Mouse (Mus musculus): ENCODE results near the gene 6330409D20Rik. TPM values are rescaled to one million over a fixed set of nuclear protein-coding genes. Genes with fewer than 3 reads are reported as not detected.

6330409D20Rik gene
- not detected in 2 replicates for polyA plus RNA-seq (2012; rRNA removed)

GRCm38 (mm10) chr2:32740916-32741272 lies at the start of gene 6330409D20Rik:
Gene 6330409D20Rik (minus strand): TSS chr2:32741016.
- TF ChIP-seq CTCF (IDR thresholded peaks at IDR 0.05; ENCODE audit: extremely low read depth, insufficient read length, insufficient replicate concordance, low read depth, low read length), result no peak
- no peak for TF ChIP-seq POLR2A (IDR thresholded peaks at IDR 0.05; ENCODE audit: low read depth, low read length)
- Histone ChIP-seq H3K36me3 (ENCODE audit: control insufficient read depth, insufficient read depth, low read length) (no peaks in the 10 kb centered on the region), H3K4me1 (ENCODE audit: control insufficient read depth, insufficient read depth, insufficient read length, low read length) (peaks cover 6% of the 10 kb centered on the region), H3K4me3 (ENCODE audit: low read depth, low read length) (peak within 1 kb of the TSS; percentile 31), H3K27me3 (ENCODE audit: control insufficient read depth, insufficient read depth, low read length) (peaks cover 14% of the 10 kb centered on the region), H3K27ac (ENCODE audit: insufficient read depth, low read depth, low read length) (no peak within 1 kb of the TSS)
- WGBS, result 11% methylated on average over 11 of the region's 11 CpGs

- no peak for TF ChIP-seq POLR2A (IDR thresholded peaks at IDR 0.05; ENCODE audit: low read depth, low read length)
- no peak for TF ChIP-seq CTCF (IDR thresholded peaks at IDR 0.05; ENCODE audit: extremely low read depth, insufficient read length, insufficient replicate concordance, low read depth, low read length)
- WGBS, result 79% methylated on average over 2 of the region's 2 CpGs
- Histone ChIP-seq H3K4me3 (ENCODE audit: low read depth, low read length) (no peak overlapping the region), H3K36me3 (ENCODE audit: control insufficient read depth, insufficient read depth, low read length) (no peaks in the 10 kb centered on the region), H3K27ac (ENCODE audit: insufficient read depth, low read depth, low read length) (no peak overlapping the region), H3K27me3 (ENCODE audit: control insufficient read depth, insufficient read depth, low read length) (no peaks in the 10 kb centered on the region), H3K4me1 (ENCODE audit: control insufficient read depth, insufficient read depth, insufficient read length, low read length) (peaks cover 2% of the 10 kb centered on the region; the same call in 1 of the 2 replicates)
These were observed 47.8 kb upstream of the 6330409D20Rik start for GRCm38 (mm10) chr2:32788581-32788980.

GRCm38 (mm10) chr2:32787176-32787575 lies 46.4 kb upstream of the 6330409D20Rik start:
- Histone ChIP-seq H3K36me3 (ENCODE audit: control insufficient read depth, insufficient read depth, low read length) (no peaks in the 10 kb centered on the region), H3K27ac (ENCODE audit: insufficient read depth, low read depth, low read length) (no peak overlapping the region), H3K4me1 (ENCODE audit: control insufficient read depth, insufficient read depth, insufficient read length, low read length) (peaks cover 2% of the 10 kb centered on the region; the same call in 1 of the 2 replicates), H3K27me3 (ENCODE audit: control insufficient read depth, insufficient read depth, low read length) (no peaks in the 10 kb centered on the region), H3K4me3 (ENCODE audit: low read depth, low read length) (no peak overlapping the region)
- WGBS, result 71% methylated on average over 6 of the region's 6 CpGs
- TF ChIP-seq CTCF (IDR thresholded peaks at IDR 0.05; ENCODE audit: extremely low read depth, insufficient read length, insufficient replicate concordance, low read depth, low read length) (peak; percentile 27; the same call in 1 of the 2 replicates), POLR2A (IDR thresholded peaks at IDR 0.05; ENCODE audit: low read depth, low read length) (no peak)

GRCm38 (mm10) chr2:32784048-32784681 lies 43.3 kb upstream of the 6330409D20Rik start, which contains the start of gene Cfap157:
Gene Cfap157 (minus strand): TSS chr2:32784428.
- WGBS, result 63% methylated on average over 4 of the region's 4 CpGs
- no peaks in the 10 kb centered on the region for H3K36me3 ChIP-seq (ENCODE audit: control insufficient read depth, insufficient read depth, low read length)
- no peak within 1 kb of the TSS for H3K27ac ChIP-seq (ENCODE audit: insufficient read depth, low read depth, low read length)
- peaks cover 2% of the 10 kb centered on the region; the same call in 1 of the 2 replicates for H3K4me1 ChIP-seq (ENCODE audit: control insufficient read depth, insufficient read depth, insufficient read length, low read length)
- no peak for TF ChIP-seq CTCF (IDR thresholded peaks at IDR 0.05; ENCODE audit: extremely low read depth, insufficient read length, insufficient replicate concordance, low read depth, low read length)
- no peak for TF ChIP-seq POLR2A (IDR thresholded peaks at IDR 0.05; ENCODE audit: low read depth, low read length)
- H3K27me3 ChIP-seq (ENCODE audit: control insufficient read depth, insufficient read depth, low read length), result no peaks in the 10 kb centered on the region
- no peak within 1 kb of the TSS for H3K4me3 ChIP-seq (ENCODE audit: low read depth, low read length)

GRCm38 (mm10) chr2:32781710-32782109 lies 40.9 kb upstream of the 6330409D20Rik start:
- H3K27me3 ChIP-seq (ENCODE audit: control insufficient read depth, insufficient read depth, low read length), result no peaks in the 10 kb centered on the region
- no peak overlapping the region for H3K27ac ChIP-seq (ENCODE audit: insufficient read depth, low read depth, low read length)
- H3K36me3 ChIP-seq (ENCODE audit: control insufficient read depth, insufficient read depth, low read length), result no peaks in the 10 kb centered on the region
- no peak for TF ChIP-seq POLR2A (IDR thresholded peaks at IDR 0.05; ENCODE audit: low read depth, low read length)
- H3K4me3 ChIP-seq (ENCODE audit: low read depth, low read length), result no peak overlapping the region
- peaks cover 2% of the 10 kb centered on the region for H3K4me1 ChIP-seq (ENCODE audit: control insufficient read depth, insufficient read depth, insufficient read length, low read length)
- WGBS, result 53% methylated on average over 6 of the region's 6 CpGs

- H3K4me3 ChIP-seq (ENCODE audit: low read depth, low read length), result no peak overlapping the region
- TF ChIP-seq POLR2A (IDR thresholded peaks at IDR 0.05; ENCODE audit: low read depth, low read length) (no peak), CTCF (IDR thresholded peaks at IDR 0.05; ENCODE audit: extremely low read depth, insufficient read length, insufficient replicate concordance, low read depth, low read length) (no peak)
- H3K27me3 ChIP-seq (ENCODE audit: control insufficient read depth, insufficient read depth, low read length), result no peaks in the 10 kb centered on the region
- H3K36me3 ChIP-seq (ENCODE audit: control insufficient read depth, insufficient read depth, low read length), result no peaks in the 10 kb centered on the region
- WGBS, result 90% methylated on average over 6 of the region's 6 CpGs
- no peak overlapping the region for H3K27ac ChIP-seq (ENCODE audit: insufficient read depth, low read depth, low read length)
- H3K4me1 ChIP-seq (ENCODE audit: control insufficient read depth, insufficient read depth, insufficient read length, low read length), result peaks cover 9% of the 10 kb centered on the region
These were observed 38.9 kb upstream of the 6330409D20Rik start for GRCm38 (mm10) chr2:32779714-32780113.

- WGBS, result 21% methylated on average over 8 of the region's 8 CpGs
- peaks cover 13% of the 10 kb centered on the region for H3K4me1 ChIP-seq (ENCODE audit: control insufficient read depth, insufficient read depth, insufficient read length, low read length)
- H3K4me3 ChIP-seq (ENCODE audit: low read depth, low read length), result no peak overlapping the region
- TF ChIP-seq CTCF (IDR thresholded peaks at IDR 0.05; ENCODE audit: extremely low read depth, insufficient read length, insufficient replicate concordance, low read depth, low read length), result peak; percentile 63; the same call in 1 of the 2 replicates
- TF ChIP-seq POLR2A (IDR thresholded peaks at IDR 0.05; ENCODE audit: low read depth, low read length), result no peak
- no peaks in the 10 kb centered on the region for H3K27me3 ChIP-seq (ENCODE audit: control insufficient read depth, insufficient read depth, low read length)
- no peaks in the 10 kb centered on the region for H3K36me3 ChIP-seq (ENCODE audit: control insufficient read depth, insufficient read depth, low read length)
- H3K27ac ChIP-seq (ENCODE audit: insufficient read depth, low read depth, low read length), result no peak overlapping the region
These were observed 38.3 kb upstream of the 6330409D20Rik start for GRCm38 (mm10) chr2:32779131-32779530.
